Mouse (Mus musculus) midbrain, embryonic 13.5 days (tissue): ENCODE data around the gene Fam19a1. TPM values are rescaled to one million over a fixed set of nuclear protein-coding genes. Genes with fewer than 3 reads are reported as not detected.

Source experiments
- ATAC-seq: fragments of 200-750 bp; cut with Nextera tagmentation; 2 replicates; pipeline ENCODE4 v1.8.0; 2017; ENCODE audit warnings: mild to moderate bottlenecking, moderate TSS enrichment, moderate library complexity
- H3K27ac ChIP-seq: fragments of 300-500 bp; sonication (generic); 2 replicates; pipeline ENCODE4 v1.5.1; 2015; ENCODE audit warnings: inconsistent platforms, mild to moderate bottlenecking, moderate library complexity
- H3K27me3 ChIP-seq: fragments of 300-500 bp; sonication (generic); 2 replicates; pipeline ENCODE4 v1.6.1; 2015; ENCODE audit warnings: mild to moderate bottlenecking, inconsistent platforms
- H3K36me3 ChIP-seq: fragments of 300-500 bp; sonication (generic); 2 replicates; pipeline ENCODE4 v1.6.1; 2015; ENCODE audit warnings: mild to moderate bottlenecking, inconsistent platforms
- H3K4me1 ChIP-seq: fragments of 300-500 bp; sonication (generic); replicated peaks from 2 replicates; pipeline ENCODE4 v1.6.1; 2015; ENCODE audit warnings: inconsistent platforms
- H3K4me2 ChIP-seq: fragments of 300-500 bp; sonication (generic); replicated peaks from 2 replicates; pipeline ENCODE4 v1.6.1; 2015; ENCODE audit warnings: moderate library complexity, mild to moderate bottlenecking, inconsistent platforms
- H3K4me3 ChIP-seq: fragments of 300-500 bp; sonication (generic); replicated peaks from 2 replicates; pipeline ENCODE4 v1.5.1; 2015; ENCODE audit warnings: mild to moderate bottlenecking, inconsistent platforms
- H3K9ac ChIP-seq: fragments of 300-500 bp; sonication (generic); replicated peaks from 2 replicates; pipeline ENCODE4 v1.6.1; 2015; ENCODE audit warnings: mild to moderate bottlenecking, inconsistent platforms
- H3K9me3 ChIP-seq: fragments of 300-500 bp; sonication (generic); 2 replicates; pipeline ENCODE4 v1.6.1; 2016; ENCODE audit warnings: mild to moderate bottlenecking, inconsistent platforms
- WGBS: fragments of 180-500 bp; shearing (Covaris S2); methylation state at CpG from one replicate; pipeline ENCODE4 v1.1.7; 2015; 5-methylcytosine and 5-hydroxymethylcytosine counted together
- polyA plus RNA-seq: library from polyadenylated mRNA; unstranded; fragments of >200 nt; fragmentation: Nextera tagmentation; extraction: Ambion mirVana; gene quantifications from 2 replicates; pipeline ENCODE4 v1.2.1, GENCODE M21; 2015

Fam19a1 gene
- polyA plus RNA-seq, 1 experiment from 2014 or later = 11.7 TPM

DNA sequence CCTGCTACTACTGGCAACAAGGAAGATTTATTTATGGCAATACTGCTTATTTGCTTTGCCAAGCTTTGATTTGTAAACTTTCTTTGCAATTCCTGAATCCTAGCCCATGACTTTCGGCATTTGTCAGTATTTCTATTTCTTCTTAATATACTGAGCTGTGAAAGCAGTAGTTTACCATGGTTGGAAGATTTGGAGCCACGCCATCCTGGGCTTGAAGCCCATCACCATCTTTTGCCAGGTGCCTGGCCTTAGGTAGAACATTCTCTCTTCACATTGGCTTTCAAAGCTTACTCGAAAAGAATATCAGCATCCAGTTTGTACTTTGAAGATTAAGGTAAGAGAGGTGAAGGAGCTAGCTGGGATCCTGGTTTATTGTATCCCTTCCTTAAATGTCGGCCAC lies 334.5 kb downstream of the Fam19a1 start:
- Histone ChIP-seq H3K36me3 (no peaks in the 10 kb centered on the region), H3K4me2 (no peak overlapping the region), H3K4me1 (no peaks in the 10 kb centered on the region), H3K27me3 (no peaks in the 10 kb centered on the region), H3K9ac (no peak overlapping the region), H3K4me3 (no peak overlapping the region), H3K27ac (no peak overlapping the region), H3K9me3 (no peaks in the 10 kb centered on the region)
- ATAC-seq = no peak
- WGBS = 89% methylated on average over 4 of the region's 4 CpGs

DNA sequence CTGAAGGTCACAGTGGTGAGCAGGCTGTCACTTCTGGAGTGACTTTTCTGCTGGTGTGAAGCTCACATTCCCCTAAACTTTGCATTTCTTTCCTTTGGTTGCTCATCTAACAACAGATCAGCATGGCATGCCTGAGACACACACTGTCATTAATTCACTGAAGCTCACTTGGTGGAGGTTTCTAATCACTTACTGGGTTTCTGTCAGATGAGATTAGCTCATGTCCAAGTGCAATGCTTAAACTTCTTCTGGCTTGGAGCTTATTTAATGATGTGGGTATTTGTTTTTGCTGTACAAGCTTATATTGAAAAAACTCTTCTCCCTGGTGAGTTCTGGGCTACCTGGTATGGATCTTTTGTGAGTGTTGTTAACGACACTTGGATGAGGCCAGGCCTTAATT lies 343.3 kb downstream of the Fam19a1 start:
- Histone ChIP-seq H3K4me2 (no peak overlapping the region), H3K4me3 (no peak overlapping the region), H3K9me3 (no peaks in the 10 kb centered on the region), H3K27ac (no peak overlapping the region), H3K9ac (no peak overlapping the region), H3K27me3 (no peaks in the 10 kb centered on the region), H3K4me1 (peaks cover 5% of the 10 kb centered on the region; the same call in 1 of the 2 replicates), H3K36me3 (no peaks in the 10 kb centered on the region)
- 61% methylated on average over 1 of the region's 1 CpGs for WGBS
- no peak for ATAC-seq

DNA sequence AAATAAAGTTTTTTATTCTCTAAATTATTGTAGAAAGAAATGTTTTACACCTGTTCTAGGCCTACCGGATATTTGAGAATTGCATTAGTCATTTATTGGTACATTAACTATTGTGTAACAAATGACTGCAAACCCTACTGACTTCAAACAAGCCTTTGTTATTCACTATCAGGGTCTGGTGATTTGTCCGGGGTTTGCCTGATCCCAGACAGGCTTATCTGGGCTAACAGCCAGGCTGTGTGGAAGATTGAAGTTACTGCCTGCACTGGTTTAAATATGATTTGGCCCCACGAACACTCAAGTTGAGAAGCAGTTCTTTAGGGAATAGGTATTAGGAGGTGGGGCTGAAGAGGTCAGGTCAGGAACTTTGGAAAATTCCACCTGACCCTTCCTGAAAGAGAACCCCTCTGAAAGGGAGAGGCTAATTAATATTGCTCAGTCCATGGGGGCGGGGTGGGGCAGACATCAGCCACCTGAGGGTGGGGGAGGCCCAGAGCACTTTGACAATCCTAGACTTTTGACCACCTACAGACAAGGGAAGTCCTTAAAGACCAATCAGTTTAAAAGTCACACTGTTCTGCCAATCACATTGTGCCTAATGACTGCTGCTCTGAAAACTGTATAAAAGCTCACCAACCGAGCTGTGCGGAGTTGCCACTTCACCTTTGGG lies 344.8 kb downstream of the Fam19a1 start:
- H3K4me3 ChIP-seq = no peak overlapping the region
- 48% methylated on average over 6 of the region's 6 CpGs for WGBS
- H3K27ac ChIP-seq = no peak overlapping the region
- no peak overlapping the region for H3K4me2 ChIP-seq
- no peaks in the 10 kb centered on the region for H3K36me3 ChIP-seq
- H3K4me1 ChIP-seq = peaks cover 5% of the 10 kb centered on the region; the same call in 1 of the 2 replicates
- H3K27me3 ChIP-seq = no peaks in the 10 kb centered on the region
- H3K9ac ChIP-seq = no peak overlapping the region
- ATAC-seq = no peak
- no peaks in the 10 kb centered on the region for H3K9me3 ChIP-seq

DNA sequence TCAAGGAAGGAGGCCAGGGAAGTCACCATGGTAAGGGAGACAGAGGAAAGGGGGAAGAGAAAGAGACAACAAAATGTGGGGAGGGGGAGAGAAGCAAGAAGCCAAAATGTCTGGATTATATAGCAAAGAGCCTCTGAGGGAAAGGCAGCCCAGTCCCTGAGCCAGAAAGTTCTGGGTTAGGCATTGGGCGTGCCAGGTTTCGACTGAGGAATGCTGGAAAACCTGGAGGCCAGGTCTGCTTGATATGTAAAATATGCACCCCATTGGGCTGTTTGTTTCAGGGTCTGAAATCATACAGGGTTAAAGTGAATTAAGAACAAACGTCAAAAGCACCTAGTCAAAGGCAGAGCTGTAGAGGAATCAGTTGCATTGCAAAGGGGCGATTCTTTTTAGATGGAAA lies 346.1 kb downstream of the Fam19a1 start:
- Histone ChIP-seq H3K9ac (no peak overlapping the region), H3K4me2 (no peak overlapping the region), H3K4me1 (peaks cover 5% of the 10 kb centered on the region; the same call in 1 of the 2 replicates), H3K27me3 (no peaks in the 10 kb centered on the region), H3K9me3 (no peaks in the 10 kb centered on the region), H3K4me3 (no peak overlapping the region), H3K27ac (no peak overlapping the region), H3K36me3 (no peaks in the 10 kb centered on the region)
- ATAC-seq = no peak
- 80% methylated on average over 4 of the region's 4 CpGs for WGBS

DNA sequence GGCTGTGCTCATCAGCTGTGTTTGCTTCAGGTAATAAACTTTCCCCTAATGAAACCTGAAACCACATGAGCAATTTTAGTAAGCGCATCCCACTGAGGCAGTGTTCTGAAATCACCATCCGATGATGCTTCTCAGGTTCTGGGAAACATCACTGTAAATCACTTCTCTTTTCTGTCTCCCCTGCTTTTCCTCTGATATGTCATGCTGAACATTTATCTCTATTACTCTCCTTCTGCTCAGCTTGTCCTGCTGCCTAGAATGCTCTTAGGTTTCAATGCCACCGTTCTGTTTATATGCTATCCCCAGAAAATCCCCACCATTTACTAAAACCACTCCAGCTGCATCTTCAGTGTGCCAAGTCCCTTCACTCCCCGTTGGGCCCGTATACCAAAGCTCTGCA lies 386.5 kb downstream of the Fam19a1 start:
- H3K4me1 ChIP-seq = peaks cover 3% of the 10 kb centered on the region

DNA sequence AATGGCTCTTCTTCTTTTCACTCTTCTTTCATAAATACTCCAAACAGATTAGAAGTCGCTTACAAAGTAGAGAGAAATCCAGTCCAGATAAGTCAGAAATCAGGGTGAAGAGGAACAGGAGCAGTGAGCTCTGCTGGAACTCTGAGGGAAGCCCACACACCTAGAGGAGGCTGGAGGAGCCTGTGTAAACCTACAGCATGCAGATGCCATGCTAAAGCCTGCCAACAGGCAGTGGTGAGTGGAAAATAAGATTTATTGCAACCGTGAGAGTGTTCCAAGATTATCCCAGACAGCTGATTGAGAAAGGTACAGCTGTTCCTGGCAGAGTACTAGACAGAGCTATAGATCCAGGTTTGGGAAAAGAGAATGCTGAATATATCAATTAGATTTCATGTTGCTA lies 428.6 kb downstream of the Fam19a1 start:
- Histone ChIP-seq H3K9me3 (no peaks in the 10 kb centered on the region), H3K36me3 (no peaks in the 10 kb centered on the region), H3K4me3 (no peak overlapping the region), H3K4me2 (no peak overlapping the region), H3K27me3 (no peaks in the 10 kb centered on the region), H3K27ac (no peak overlapping the region), H3K9ac (no peak overlapping the region), H3K4me1 (peaks cover 11% of the 10 kb centered on the region)
- ATAC-seq = no peak
- WGBS = 79% methylated on average over 2 of the region's 2 CpGs

More for the DNA sequence above, 386.5 kb downstream of the Fam19a1 start:
- H3K9me3 ChIP-seq = no peaks in the 10 kb centered on the region
- 82% methylated on average over 5 of the region's 5 CpGs for WGBS
- no peak for ATAC-seq
- H3K27ac ChIP-seq = no peak overlapping the region
- no peak overlapping the region for H3K9ac ChIP-seq
- H3K4me3 ChIP-seq = no peak overlapping the region
- no peaks in the 10 kb centered on the region for H3K27me3 ChIP-seq
- no peak overlapping the region for H3K4me2 ChIP-seq
- no peaks in the 10 kb centered on the region for H3K36me3 ChIP-seq

DNA sequence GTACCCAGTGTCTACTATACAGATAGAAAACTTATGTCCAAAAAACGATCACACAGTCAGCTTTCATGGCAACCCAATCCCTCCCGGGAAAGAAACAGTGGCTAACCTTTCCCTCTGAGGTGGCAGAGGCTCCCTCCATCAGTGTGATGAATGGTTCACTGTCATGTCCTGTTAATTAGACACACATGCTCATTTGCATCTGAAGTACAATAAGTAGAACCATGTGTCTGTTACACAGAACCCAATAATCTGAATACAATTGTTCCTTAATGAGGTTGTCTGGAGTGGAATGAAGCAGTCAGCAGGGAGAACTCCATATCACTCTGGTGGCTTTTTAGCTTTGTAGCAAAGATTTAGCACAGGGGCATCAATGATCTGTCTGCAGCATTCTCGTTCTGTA lies 431.9 kb downstream of the Fam19a1 start:
- Histone ChIP-seq H3K27ac (no peak overlapping the region), H3K27me3 (no peaks in the 10 kb centered on the region)

DNA sequence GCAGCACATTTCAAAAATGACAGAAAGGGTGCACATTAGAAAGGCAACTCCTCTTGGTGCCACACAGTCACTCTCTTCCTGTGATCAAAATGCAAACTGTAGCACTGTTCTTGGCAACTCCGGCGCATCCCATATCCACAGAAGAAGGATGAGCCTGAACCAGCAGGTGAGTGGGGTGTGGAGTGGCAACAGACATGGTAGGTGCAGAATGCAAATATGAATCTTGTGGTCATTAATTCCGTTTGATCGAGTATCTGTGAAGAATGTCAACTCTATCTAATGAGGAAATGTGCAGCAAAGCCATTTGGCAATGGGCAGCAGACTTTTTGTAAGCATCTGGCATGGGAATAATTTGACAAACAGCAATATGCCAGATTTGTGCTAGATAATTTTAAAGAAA lies 437.5 kb downstream of the Fam19a1 start:
- Histone ChIP-seq H3K36me3 (no peaks in the 10 kb centered on the region), H3K27me3 (no peaks in the 10 kb centered on the region), H3K27ac (no peak overlapping the region), H3K9me3 (no peaks in the 10 kb centered on the region), H3K4me2 (no peak overlapping the region), H3K4me1 (no peaks in the 10 kb centered on the region), H3K4me3 (no peak overlapping the region), H3K9ac (no peak overlapping the region)
- WGBS = 94% methylated on average over 4 of the region's 4 CpGs
- ATAC-seq = no peak

More for the DNA sequence above, 431.9 kb downstream of the Fam19a1 start:
- H3K9me3 ChIP-seq = no peaks in the 10 kb centered on the region
- 0 out of 2 replicates have a peak, but pooled peaks have one; percentile 58 for ATAC-seq
- H3K9ac ChIP-seq = no peak overlapping the region
- H3K4me1 ChIP-seq = peaks cover 11% of the 10 kb centered on the region
- no peaks in the 10 kb centered on the region for H3K36me3 ChIP-seq
- H3K4me2 ChIP-seq = no peak overlapping the region
- WGBS = 42% methylated on average over 3 of the region's 3 CpGs
- H3K4me3 ChIP-seq = no peak overlapping the region

DNA sequence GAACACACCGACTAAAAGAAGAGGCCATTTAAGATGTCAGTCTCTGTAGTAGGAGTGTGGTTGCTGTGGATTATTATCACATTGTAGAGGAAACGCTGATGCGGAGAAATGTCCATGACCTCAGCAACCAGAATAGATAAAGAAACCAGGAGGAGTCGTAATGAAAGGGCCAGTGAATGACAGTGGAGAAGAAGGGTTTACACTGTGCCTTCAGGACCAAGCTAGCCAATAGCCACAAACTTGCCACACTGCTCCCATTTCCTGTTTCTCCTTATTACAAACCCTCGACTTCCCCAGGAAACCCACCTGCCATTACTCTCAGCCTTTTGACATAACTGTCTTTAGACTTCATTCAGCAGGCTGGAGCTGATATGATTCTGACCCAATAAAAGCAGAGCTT lies 465.7 kb downstream of the Fam19a1 start:
- no peak overlapping the region for H3K4me3 ChIP-seq
- H3K4me2 ChIP-seq = no peak overlapping the region
- 86% methylated on average over 5 of the region's 5 CpGs for WGBS
- no peak for ATAC-seq
- no peak overlapping the region for H3K9ac ChIP-seq
- H3K27me3 ChIP-seq = no peaks in the 10 kb centered on the region
- no peak overlapping the region for H3K27ac ChIP-seq
- H3K9me3 ChIP-seq = no peaks in the 10 kb centered on the region
- H3K36me3 ChIP-seq = no peaks in the 10 kb centered on the region
- no peaks in the 10 kb centered on the region for H3K4me1 ChIP-seq

DNA sequence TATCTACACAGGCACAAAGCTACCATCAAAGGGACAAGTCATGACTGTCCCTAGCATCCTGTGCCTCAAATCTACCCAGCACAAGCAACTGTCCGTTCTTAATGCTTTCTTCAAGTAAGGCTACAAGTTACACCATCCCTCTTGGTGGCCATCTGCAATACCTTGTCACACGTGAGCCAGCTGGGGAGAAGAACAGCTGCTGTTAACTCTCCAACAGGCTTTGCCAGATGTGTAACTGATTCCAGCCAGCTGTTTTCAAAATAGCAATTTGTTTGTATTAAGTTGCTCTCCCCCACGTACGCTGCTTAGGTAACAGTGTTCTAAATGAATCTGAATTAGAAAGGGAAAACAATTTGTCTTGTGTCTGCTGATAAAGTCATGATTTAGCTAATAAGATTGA lies 467.8 kb downstream of the Fam19a1 start:
- no peak overlapping the region for H3K4me2 ChIP-seq
- H3K4me3 ChIP-seq = no peak overlapping the region
- no peaks in the 10 kb centered on the region for H3K27me3 ChIP-seq
- H3K4me1 ChIP-seq = no peaks in the 10 kb centered on the region
- H3K36me3 ChIP-seq = no peaks in the 10 kb centered on the region
- WGBS = 85% methylated on average over 4 of the region's 4 CpGs
- H3K9ac ChIP-seq = no peak overlapping the region
- no peak for ATAC-seq
- H3K27ac ChIP-seq = no peak overlapping the region
- H3K9me3 ChIP-seq = no peaks in the 10 kb centered on the region

DNA sequence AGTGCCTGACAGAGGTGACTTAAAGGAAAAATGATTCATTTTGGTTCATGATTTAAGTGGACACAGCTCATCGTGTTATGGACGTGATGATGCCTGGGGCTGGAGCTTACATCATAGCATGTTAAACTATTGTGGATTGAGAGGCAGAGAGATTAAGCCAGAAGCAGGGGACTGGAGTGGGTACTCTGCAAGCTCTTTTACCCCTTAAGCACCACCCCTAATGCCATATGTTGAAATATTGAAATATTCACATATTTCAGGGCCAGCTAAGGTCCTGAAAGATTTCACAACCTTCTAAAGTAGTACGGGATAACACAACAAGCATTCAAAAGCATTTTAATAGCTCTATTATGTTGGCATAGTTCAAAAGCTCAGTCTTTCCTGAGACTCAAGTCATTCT lies 468.2 kb downstream of the Fam19a1 start:
- no peaks in the 10 kb centered on the region for H3K36me3 ChIP-seq
- H3K4me2 ChIP-seq = no peak overlapping the region
- H3K9ac ChIP-seq = no peak overlapping the region
- 77% methylated on average over 3 of the region's 3 CpGs for WGBS
- no peak for ATAC-seq
- no peaks in the 10 kb centered on the region for H3K9me3 ChIP-seq
- no peaks in the 10 kb centered on the region for H3K27me3 ChIP-seq
- no peak overlapping the region for H3K4me3 ChIP-seq
- H3K4me1 ChIP-seq = no peaks in the 10 kb centered on the region
- H3K27ac ChIP-seq = no peak overlapping the region

DNA sequence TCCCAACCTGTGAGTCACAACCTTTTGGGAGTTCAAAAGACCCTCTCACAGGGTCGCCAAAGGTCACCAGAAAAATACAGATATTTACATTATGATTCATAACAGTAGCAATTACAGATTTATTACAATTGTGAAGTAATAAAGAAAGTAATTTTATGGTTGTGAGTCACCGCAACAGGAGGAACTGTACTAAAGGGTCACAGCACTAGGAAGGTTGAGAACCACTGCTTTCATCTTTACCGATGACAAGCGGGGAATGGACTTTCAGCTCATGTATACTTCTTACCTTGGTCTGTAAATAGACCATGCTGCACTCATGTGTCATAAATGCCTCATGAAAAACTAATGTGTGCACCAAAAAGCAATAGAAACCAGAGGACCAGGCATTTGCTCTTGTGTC lies 474.5 kb downstream of the Fam19a1 start:
- no peak for ATAC-seq
- H3K27ac ChIP-seq = no peak overlapping the region
- H3K9ac ChIP-seq = no peak overlapping the region
- no peaks in the 10 kb centered on the region for H3K36me3 ChIP-seq
- H3K27me3 ChIP-seq = no peaks in the 10 kb centered on the region
- H3K4me3 ChIP-seq = no peak overlapping the region
- H3K4me1 ChIP-seq = no peaks in the 10 kb centered on the region
- 94% methylated on average over 4 of the region's 4 CpGs for WGBS
- no peak overlapping the region for H3K4me2 ChIP-seq
- no peaks in the 10 kb centered on the region for H3K9me3 ChIP-seq

DNA sequence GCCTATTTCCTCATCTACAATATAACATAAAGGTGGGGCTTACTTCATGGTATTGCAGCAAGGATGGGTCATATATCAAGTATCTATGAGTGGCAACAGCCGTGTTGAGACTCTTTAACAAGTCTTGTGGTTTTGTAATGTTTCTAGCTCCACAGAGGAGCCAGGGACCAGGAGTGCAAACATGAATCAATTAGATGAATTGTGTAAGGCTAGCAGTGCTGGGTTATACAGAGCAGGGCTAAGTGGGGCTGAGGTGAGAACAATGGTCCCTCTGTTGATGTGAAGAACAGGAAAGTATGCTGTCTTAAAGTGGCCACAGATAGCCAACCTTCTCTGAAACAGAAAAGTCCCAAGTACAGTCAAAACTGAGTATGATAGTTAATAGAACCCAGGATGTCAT lies 480.1 kb downstream of the Fam19a1 start:
- H3K4me1 ChIP-seq = no peaks in the 10 kb centered on the region
- no peaks in the 10 kb centered on the region for H3K27me3 ChIP-seq
- H3K4me2 ChIP-seq = no peak overlapping the region
- no peak overlapping the region for H3K9ac ChIP-seq
- 83% methylated on average over 1 of the region's 1 CpGs for WGBS
- H3K36me3 ChIP-seq = no peaks in the 10 kb centered on the region
- no peak for ATAC-seq
- H3K9me3 ChIP-seq = no peaks in the 10 kb centered on the region
- H3K4me3 ChIP-seq = no peak overlapping the region
- H3K27ac ChIP-seq = no peak overlapping the region
